Mouse (Mus musculus): ENCODE results near the gene Col18a1. TPM values are rescaled to one million over a fixed set of nuclear protein-coding genes. Genes with fewer than 3 reads are reported as not detected.

Gene Col18a1
- total RNA-seq, 1 experiment = 414 TPM

- no peaks in the 10 kb centered on the region for H3K36me3 ChIP-seq (ENCODE audit: control insufficient read depth, insufficient read depth, low read length, poor library complexity, severe bottlenecking)
- peaks cover 1 to 11% of the 10 kb centered on the region in 2 experiments; a peak in 2 of 4 replicates for H3K4me1 ChIP-seq (ENCODE audit: control insufficient read depth in 2 of 2, insufficient read depth in 2 of 2, low read length in 2 of 2, poor library complexity in 1 of 2)
- DNase-seq (ENCODE audit: low read depth, low spot score) = no peak
- no peak overlapping the region for H3K4me3 ChIP-seq (ENCODE audit: insufficient read depth in 1 of 2, low read depth in 1 of 2, low read length in 2 of 2, poor library complexity in 1 of 2, severe bottlenecking in 1 of 2)
- no peak for TF ChIP-seq MAFK (IDR thresholded peaks at IDR 0.05; ENCODE audit: insufficient read depth, low read depth, low read length)
- no peak for TF ChIP-seq CHD2 (IDR thresholded peaks at IDR 0.05; ENCODE audit: low read depth, low read length)
- no peak for TF ChIP-seq HCFC1 (IDR thresholded peaks at IDR 0.05; ENCODE audit: borderline replicate concordance, insufficient read depth, low read length)
- no peak for TF ChIP-seq ZNF384 (IDR thresholded peaks at IDR 0.05; ENCODE audit: low read depth, low read length)
- no peak for TF ChIP-seq ZC3H11A (IDR thresholded peaks at IDR 0.05; ENCODE audit: borderline replicate concordance, low read depth, low read length)
- no peaks in the 10 kb centered on the region for H3K9me3 ChIP-seq (ENCODE audit: control insufficient read depth, insufficient read depth, low read depth, low read length)
- no peak overlapping the region for H3K27ac ChIP-seq (ENCODE audit: insufficient read depth, low read depth, low read length, poor library complexity, severe bottlenecking)
- in situ Hi-C loops (cut with MboI; ENCODE audit: low sequenced_read_pairs in 2 of 2, unreplicated experiment in 2 of 2) = loop anchor here in 1 of 2 experiments (10.0 kb wide), 1 partner anchor 182 kb away; no protein-coding TSS in a partner anchor
- no peak overlapping the region for H3K9ac ChIP-seq (ENCODE audit: insufficient read depth, low read depth, low read length, poor library complexity, severe bottlenecking)
Observed at GRCm38 (mm10) chr10:77017061-77017460, 149.3 kb downstream of the Col18a1 start.

GRCm38 (mm10) chr10:77016499-77016898 is 149.8 kb downstream of the Col18a1 start:
- Histone ChIP-seq H3K36me3 (ENCODE audit: control insufficient read depth, insufficient read depth, low read length, poor library complexity, severe bottlenecking) (no peaks in the 10 kb centered on the region), H3K9ac (ENCODE audit: insufficient read depth, low read depth, low read length, poor library complexity, severe bottlenecking) (no peak overlapping the region)
- in situ Hi-C loops (cut with MboI; ENCODE audit: low sequenced_read_pairs in 2 of 2, unreplicated experiment in 2 of 2) = loop anchor here in 1 of 2 experiments (10.0 kb wide), 1 partner anchor 182 kb away; no protein-coding TSS in a partner anchor

GRCm38 (mm10) chr10:77016080-77016479 is 150.3 kb downstream of the Col18a1 start:
- TF ChIP-seq HCFC1 (IDR thresholded peaks at IDR 0.05; ENCODE audit: borderline replicate concordance, insufficient read depth, low read length) (no peak), ZNF384 (IDR thresholded peaks at IDR 0.05; ENCODE audit: low read depth, low read length) (no peak), CHD2 (IDR thresholded peaks at IDR 0.05; ENCODE audit: low read depth, low read length) (no peak), MAFK (IDR thresholded peaks at IDR 0.05; ENCODE audit: insufficient read depth, low read depth, low read length) (no peak), ZC3H11A (IDR thresholded peaks at IDR 0.05; ENCODE audit: borderline replicate concordance, low read depth, low read length) (no peak)
- no peak for DNase-seq (ENCODE audit: low read depth, low spot score)
- Histone ChIP-seq H3K27ac (ENCODE audit: insufficient read depth, low read depth, low read length, poor library complexity, severe bottlenecking) (no peak overlapping the region), H3K4me1 (ENCODE audit: control insufficient read depth in 2 of 2, insufficient read depth in 2 of 2, low read length in 2 of 2, poor library complexity in 1 of 2) (peaks cover 1 to 10% of the 10 kb centered on the region in 2 experiments; a peak in 2 of 4 replicates), H3K9me3 (ENCODE audit: control insufficient read depth, insufficient read depth, low read depth, low read length) (no peaks in the 10 kb centered on the region), H3K4me3 (ENCODE audit: insufficient read depth in 1 of 2, low read depth in 1 of 2, low read length in 2 of 2, poor library complexity in 1 of 2, severe bottlenecking in 1 of 2) (0 out of 4 replicates have a peak overlapping the region, but pooled peaks of 1 of the 2 experiments have one; percentile 14), H3K9ac (ENCODE audit: insufficient read depth, low read depth, low read length, poor library complexity, severe bottlenecking) (no peak overlapping the region), H3K36me3 (ENCODE audit: control insufficient read depth, insufficient read depth, low read length, poor library complexity, severe bottlenecking) (no peaks in the 10 kb centered on the region)
- in situ Hi-C loops (cut with MboI; ENCODE audit: low sequenced_read_pairs in 2 of 2, unreplicated experiment in 2 of 2) = loop anchor here in 1 of 2 experiments (10.0 kb wide), 1 partner anchor 181 kb away; no protein-coding TSS in a partner anchor

More at GRCm38 (mm10) chr10:77016499-77016898, 149.8 kb downstream of the Col18a1 start:
- DNase-seq (ENCODE audit: low read depth, low spot score) = peak; percentile 20
- H3K9me3 ChIP-seq (ENCODE audit: control insufficient read depth, insufficient read depth, low read depth, low read length) = no peaks in the 10 kb centered on the region
- peaks cover 1 to 10% of the 10 kb centered on the region in 2 experiments; a peak in 2 of 4 replicates for H3K4me1 ChIP-seq (ENCODE audit: control insufficient read depth in 2 of 2, insufficient read depth in 2 of 2, low read length in 2 of 2, poor library complexity in 1 of 2)
- TF ChIP-seq HCFC1 (IDR thresholded peaks at IDR 0.05; ENCODE audit: borderline replicate concordance, insufficient read depth, low read length) = no peak
- TF ChIP-seq ZC3H11A (IDR thresholded peaks at IDR 0.05; ENCODE audit: borderline replicate concordance, low read depth, low read length) = no peak
- no peak for TF ChIP-seq MAFK (IDR thresholded peaks at IDR 0.05; ENCODE audit: insufficient read depth, low read depth, low read length)
- no peak for TF ChIP-seq ZNF384 (IDR thresholded peaks at IDR 0.05; ENCODE audit: low read depth, low read length)
- no peak for TF ChIP-seq CHD2 (IDR thresholded peaks at IDR 0.05; ENCODE audit: low read depth, low read length)
- peak overlapping the region in 1 of 2 experiments; percentile 35; a peak in 1 of 4 replicates for H3K4me3 ChIP-seq (ENCODE audit: insufficient read depth in 1 of 2, low read depth in 1 of 2, low read length in 2 of 2, poor library complexity in 1 of 2, severe bottlenecking in 1 of 2)
- no peak overlapping the region for H3K27ac ChIP-seq (ENCODE audit: insufficient read depth, low read depth, low read length, poor library complexity, severe bottlenecking)

GRCm38 (mm10) chr10:77011681-77012080 is 154.7 kb downstream of the Col18a1 start:
- Histone ChIP-seq H3K4me3 (ENCODE audit: insufficient read depth in 1 of 2, low read depth in 1 of 2, low read length in 2 of 2, poor library complexity in 1 of 2, severe bottlenecking in 1 of 2) (no peak overlapping the region), H3K36me3 (ENCODE audit: control insufficient read depth, insufficient read depth, low read length, poor library complexity, severe bottlenecking) (no peaks in the 10 kb centered on the region), H3K9ac (ENCODE audit: insufficient read depth, low read depth, low read length, poor library complexity, severe bottlenecking) (no peak overlapping the region), H3K4me1 (ENCODE audit: control insufficient read depth in 2 of 2, insufficient read depth in 2 of 2, low read length in 2 of 2, poor library complexity in 1 of 2) (peaks cover 4 to 13% of the 10 kb centered on the region in 2 experiments; a peak in 2 of 4 replicates), H3K9me3 (ENCODE audit: control insufficient read depth, insufficient read depth, low read depth, low read length) (no peaks in the 10 kb centered on the region), H3K27ac (ENCODE audit: insufficient read depth, low read depth, low read length, poor library complexity, severe bottlenecking) (no peak overlapping the region)
- no peak for TF ChIP-seq ZC3H11A (IDR thresholded peaks at IDR 0.05; ENCODE audit: borderline replicate concordance, low read depth, low read length)
- no peak for TF ChIP-seq HCFC1 (IDR thresholded peaks at IDR 0.05; ENCODE audit: borderline replicate concordance, insufficient read depth, low read length)
- no peak for TF ChIP-seq ZNF384 (IDR thresholded peaks at IDR 0.05; ENCODE audit: low read depth, low read length)
- no peak for TF ChIP-seq MAFK (IDR thresholded peaks at IDR 0.05; ENCODE audit: insufficient read depth, low read depth, low read length)
- TF ChIP-seq CHD2 (IDR thresholded peaks at IDR 0.05; ENCODE audit: low read depth, low read length) = no peak
- in situ Hi-C loops (cut with MboI; ENCODE audit: low sequenced_read_pairs in 2 of 2, unreplicated experiment in 2 of 2) = loop anchor here in 1 of 2 experiments (10.0 kb wide), 1 partner anchor 177 kb away; no protein-coding TSS in a partner anchor
- DNase-seq (ENCODE audit: low read depth, low spot score) = no peak

Data from ES-E14 (cell line).